Mouse (Mus musculus): Measurements from ENCODE around the gene Cpa2. TPM values are rescaled to one million over a fixed set of nuclear protein-coding genes. Genes with fewer than 3 reads are reported as not detected.

The Cpa2 gene
- total and polyA plus RNA-seq, 2 experiments from 2014 or later = 6.2 to 13.0 TPM

DNA sequence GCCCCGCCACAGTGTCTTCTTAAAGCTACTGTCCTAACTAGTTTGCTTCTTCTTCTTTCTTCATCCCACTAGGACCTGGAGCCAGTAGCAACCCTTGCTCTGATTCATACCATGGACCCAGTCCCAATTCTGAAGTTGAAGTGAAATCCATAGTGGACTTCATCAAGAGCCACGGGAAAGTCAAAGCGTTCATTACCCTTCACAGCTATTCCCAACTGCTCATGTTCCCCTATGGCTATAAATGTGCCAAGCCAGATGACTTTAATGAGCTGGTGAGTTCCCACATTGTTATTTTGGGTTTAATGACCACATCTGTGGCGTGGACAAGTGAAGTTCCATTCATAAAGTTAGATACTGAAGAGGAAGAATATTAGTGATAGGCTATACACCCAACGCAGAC lies 12.7 kb downstream of the Cpa2 start:
- no peak overlapping the region for H3K4me2 ChIP-seq (ENCODE audit: low read depth, low read length, poor library complexity, severe bottlenecking)
- no peak for TF ChIP-seq CTCF (IDR thresholded peaks at IDR 0.05)
- WGBS = 92% methylated on average over 5 of the region's 5 CpGs
- no peak overlapping the region for H3K9ac ChIP-seq (replicated peaks; ENCODE audit: low read length, poor library complexity, severe bottlenecking)
- no peaks in the 10 kb centered on the region for H3K4me1 ChIP-seq (ENCODE audit: insufficient read depth, low read length)
- H3K27me3 ChIP-seq (ENCODE audit: insufficient read depth, low read length) = no peaks in the 10 kb centered on the region
- H3K4me3 ChIP-seq (ENCODE audit: low read depth, low read length) = no peak overlapping the region
- H3K9me3 ChIP-seq (ENCODE audit: low read length) = no peaks in the 10 kb centered on the region
- H3K36me3 ChIP-seq (ENCODE audit: insufficient read depth, low read length) = no peaks in the 10 kb centered on the region
- H3K27ac ChIP-seq (ENCODE audit: low read depth, low read length) = no peak overlapping the region
- DNase-seq (ENCODE audit: low spot score) (no peak), ATAC-seq (ENCODE audit: low FRiP score) (no peak)

DNA sequence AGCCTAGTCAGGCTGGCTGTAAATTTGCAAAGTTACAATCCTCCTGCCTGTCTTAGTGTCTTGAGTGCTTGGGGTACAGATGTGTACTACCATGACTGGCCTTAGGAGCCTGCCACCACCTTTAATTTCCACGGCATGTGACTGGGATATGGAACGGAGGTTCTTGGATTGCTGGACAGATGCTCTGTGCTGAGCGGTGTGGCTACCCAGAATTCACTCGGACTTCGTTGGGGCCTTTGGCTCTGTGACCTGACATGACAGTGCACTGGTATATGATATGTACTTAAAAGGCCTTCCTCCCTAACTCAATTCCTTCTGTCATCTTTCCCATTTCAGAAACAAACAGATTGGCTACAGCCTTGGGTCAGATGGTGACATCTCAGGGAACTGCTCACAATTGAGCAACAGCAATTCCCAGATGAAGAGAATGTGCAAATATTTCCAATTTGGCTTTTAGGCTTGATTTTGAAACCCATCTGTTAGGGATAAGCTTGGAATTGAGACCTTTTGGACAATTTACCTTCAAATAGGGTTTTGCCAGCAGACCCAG lies 13.3 kb downstream of the Cpa2 start:
- no peaks in the 10 kb centered on the region for H3K9me3 ChIP-seq (ENCODE audit: low read length)
- DNase-seq (ENCODE audit: low spot score) (no peak), ATAC-seq (ENCODE audit: low FRiP score) (no peak)
- H3K27ac ChIP-seq (ENCODE audit: low read depth, low read length) = no peak overlapping the region
- H3K4me2 ChIP-seq (ENCODE audit: low read depth, low read length, poor library complexity, severe bottlenecking) = no peak overlapping the region
- no peak overlapping the region for H3K9ac ChIP-seq (replicated peaks; ENCODE audit: low read length, poor library complexity, severe bottlenecking)
- H3K4me3 ChIP-seq (ENCODE audit: low read depth, low read length) = no peak overlapping the region
- H3K36me3 ChIP-seq (ENCODE audit: insufficient read depth, low read length) = no peaks in the 10 kb centered on the region
- H3K27me3 ChIP-seq (ENCODE audit: insufficient read depth, low read length) = no peaks in the 10 kb centered on the region
- TF ChIP-seq CTCF (IDR thresholded peaks at IDR 0.05) = no peak
- whole genome bisulfite sequencing = 96% methylated on average over 5 of the region's 5 CpGs
- H3K4me1 ChIP-seq (ENCODE audit: insufficient read depth, low read length) = no peaks in the 10 kb centered on the region

DNA sequence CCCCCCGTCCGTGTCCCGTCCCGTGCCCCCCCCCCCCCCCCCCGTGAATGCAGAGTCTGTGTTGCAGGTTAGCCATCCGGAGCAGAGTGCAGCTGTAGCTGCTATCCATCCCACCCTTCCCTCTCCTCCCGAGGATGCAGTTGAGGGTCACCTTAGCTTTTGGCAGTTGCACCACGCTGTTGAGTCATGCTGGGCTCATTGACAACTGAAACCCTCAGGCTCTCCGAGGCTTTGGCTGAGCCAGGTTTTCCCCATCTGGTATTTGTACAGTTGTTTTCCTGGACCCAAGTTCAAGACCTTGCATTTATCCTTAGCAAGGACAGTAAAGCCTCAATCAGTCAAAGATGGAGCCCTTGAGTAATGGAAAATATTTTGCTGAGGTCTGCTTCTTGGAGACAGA lies 14.7 kb downstream of the Cpa2 start:
- Histone ChIP-seq H3K4me1 (ENCODE audit: insufficient read depth, low read length) (no peaks in the 10 kb centered on the region), H3K27me3 (ENCODE audit: insufficient read depth, low read length) (no peaks in the 10 kb centered on the region), H3K9ac (replicated peaks; ENCODE audit: low read length, poor library complexity, severe bottlenecking) (no peak overlapping the region), H3K36me3 (ENCODE audit: insufficient read depth, low read length) (no peaks in the 10 kb centered on the region), H3K4me2 (ENCODE audit: low read depth, low read length, poor library complexity, severe bottlenecking) (no peak overlapping the region), H3K27ac (ENCODE audit: low read depth, low read length) (no peak overlapping the region), H3K4me3 (ENCODE audit: low read depth, low read length) (no peak overlapping the region), H3K9me3 (ENCODE audit: low read length) (no peaks in the 10 kb centered on the region)
- TF ChIP-seq CTCF (IDR thresholded peaks at IDR 0.05) = no peak
- 21% methylated on average over 2 of the region's 9 CpGs for WGBS
- ATAC-seq (ENCODE audit: low FRiP score) (no peak), DNase-seq (ENCODE audit: low spot score) (no peak)

DNA sequence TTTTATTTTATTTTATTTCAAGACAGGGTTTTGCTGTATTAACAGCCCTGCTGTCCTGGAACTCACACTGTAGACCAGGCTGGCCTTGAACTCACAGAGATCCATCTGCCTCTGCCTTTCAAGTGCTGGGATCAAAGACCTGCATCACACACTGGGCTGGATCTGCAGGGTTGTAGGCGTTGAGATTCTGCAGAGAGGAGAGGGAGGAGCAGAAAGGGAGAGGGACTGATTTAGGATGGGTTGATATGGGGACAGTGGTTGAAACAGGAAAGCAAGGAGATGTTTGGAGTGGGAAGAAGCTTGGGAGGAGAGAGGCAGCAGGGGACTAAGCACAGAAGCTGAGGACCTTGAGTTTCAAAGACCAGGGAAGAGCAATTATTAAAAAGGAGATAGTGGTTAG lies 18.3 kb downstream of the Cpa2 start:
- H3K9ac ChIP-seq (replicated peaks; ENCODE audit: low read length, poor library complexity, severe bottlenecking) = no peak overlapping the region
- no peak overlapping the region for H3K4me3 ChIP-seq (ENCODE audit: low read depth, low read length)
- no peaks in the 10 kb centered on the region for H3K9me3 ChIP-seq (ENCODE audit: low read length)
- no peaks in the 10 kb centered on the region for H3K4me1 ChIP-seq (ENCODE audit: insufficient read depth, low read length)
- 39% methylated on average over 1 of the region's 1 CpGs for WGBS
- no peak for DNase-seq (ENCODE audit: low spot score)
- H3K4me2 ChIP-seq (ENCODE audit: low read depth, low read length, poor library complexity, severe bottlenecking) = no peak overlapping the region
- ATAC-seq (ENCODE audit: low FRiP score) = no peak
- no peaks in the 10 kb centered on the region for H3K27me3 ChIP-seq (ENCODE audit: insufficient read depth, low read length)
- no peak overlapping the region for H3K27ac ChIP-seq (ENCODE audit: low read depth, low read length)
- no peaks in the 10 kb centered on the region for H3K36me3 ChIP-seq (ENCODE audit: insufficient read depth, low read length)
- TF ChIP-seq CTCF (IDR thresholded peaks at IDR 0.05) = no peak

DNA sequence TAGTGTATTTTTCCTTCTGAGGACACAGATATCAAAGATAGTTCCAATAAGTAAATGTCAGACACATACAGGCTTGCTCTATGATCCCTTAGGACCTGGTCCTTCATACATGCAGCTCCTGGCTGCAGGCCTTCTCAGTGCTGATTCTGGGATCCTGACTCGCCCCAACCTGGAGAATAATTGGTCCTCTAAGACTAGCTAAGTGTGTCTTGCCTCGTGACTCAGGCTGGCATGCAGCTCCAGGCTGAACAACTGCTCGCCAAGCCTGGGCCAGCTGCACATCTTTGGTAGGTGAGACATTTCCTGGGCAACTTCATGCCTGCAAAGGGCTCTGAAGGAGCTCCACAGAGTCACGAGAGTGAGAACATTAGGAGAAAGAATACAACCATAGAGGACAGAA lies 20.8 kb downstream of the Cpa2 start:
- no peak for TF ChIP-seq CTCF (IDR thresholded peaks at IDR 0.05)
- 83% methylated on average over 4 of the region's 4 CpGs for WGBS

DNA sequence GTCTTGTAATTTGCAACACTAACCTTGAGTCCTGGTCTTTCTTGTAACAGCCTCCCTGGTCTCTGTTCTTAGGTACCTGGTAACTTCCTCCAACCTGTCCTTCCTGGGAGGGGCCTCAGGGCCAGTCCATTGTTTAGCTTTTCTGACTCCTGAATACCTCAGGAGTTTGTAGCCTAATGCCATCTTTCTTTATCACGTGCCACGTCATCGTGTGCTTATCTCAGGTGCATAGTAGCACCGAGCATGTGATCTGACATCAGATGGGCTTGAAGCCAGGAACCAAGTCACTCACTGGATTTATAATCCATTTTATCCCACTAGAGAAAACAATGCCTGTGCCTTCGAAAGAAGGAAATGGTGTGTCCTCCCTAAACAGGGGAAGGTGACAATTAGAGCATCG lies 22.2 kb downstream of the Cpa2 start:
- no peak overlapping the region for H3K27ac ChIP-seq (ENCODE audit: low read depth, low read length)
- no peak overlapping the region for H3K9ac ChIP-seq (replicated peaks; ENCODE audit: low read length, poor library complexity, severe bottlenecking)

More for the DNA sequence above, 20.8 kb downstream of the Cpa2 start:
- H3K27ac ChIP-seq (ENCODE audit: low read depth, low read length) = no peak overlapping the region
- H3K4me1 ChIP-seq (ENCODE audit: insufficient read depth, low read length) = no peaks in the 10 kb centered on the region
- no peak overlapping the region for H3K9ac ChIP-seq (replicated peaks; ENCODE audit: low read length, poor library complexity, severe bottlenecking)
- no peaks in the 10 kb centered on the region for H3K27me3 ChIP-seq (ENCODE audit: insufficient read depth, low read length)
- ATAC-seq (ENCODE audit: low FRiP score) (no peak), DNase-seq (ENCODE audit: low spot score) (no peak)
- H3K4me3 ChIP-seq (ENCODE audit: low read depth, low read length) = no peak overlapping the region
- no peaks in the 10 kb centered on the region for H3K9me3 ChIP-seq (ENCODE audit: low read length)
- no peak overlapping the region for H3K4me2 ChIP-seq (ENCODE audit: low read depth, low read length, poor library complexity, severe bottlenecking)
- H3K36me3 ChIP-seq (ENCODE audit: insufficient read depth, low read length) = no peaks in the 10 kb centered on the region

More for the DNA sequence above, 22.2 kb downstream of the Cpa2 start:
- DNase-seq (ENCODE audit: low spot score) = no peak
- no peaks in the 10 kb centered on the region for H3K4me1 ChIP-seq (ENCODE audit: insufficient read depth, low read length)
- H3K9me3 ChIP-seq (ENCODE audit: low read length) = no peaks in the 10 kb centered on the region
- TF ChIP-seq CTCF (IDR thresholded peaks at IDR 0.05) = no peak
- WGBS = 82% methylated on average over 6 of the region's 6 CpGs
- no peaks in the 10 kb centered on the region for H3K27me3 ChIP-seq (ENCODE audit: insufficient read depth, low read length)
- no peak overlapping the region for H3K4me3 ChIP-seq (ENCODE audit: low read depth, low read length)
- H3K36me3 ChIP-seq (ENCODE audit: insufficient read depth, low read length) = no peaks in the 10 kb centered on the region
- H3K4me2 ChIP-seq (ENCODE audit: low read depth, low read length, poor library complexity, severe bottlenecking) = no peak overlapping the region
- no peak for ATAC-seq (ENCODE audit: low FRiP score)

All from midbrain, postnatal 0 days (tissue).